Mouse (Mus musculus): ENCODE measurements at regions not wholly inside any gene's neighbourhood (a gene's known extent, or its start where the extent isn't known, plus 50 kb on each side); places are given as distances from the start of the nearest gene placed in this dataset.
A peak's percentile ranks its signal among the peaks of the same experiment; 100 is the strongest.

DNA sequence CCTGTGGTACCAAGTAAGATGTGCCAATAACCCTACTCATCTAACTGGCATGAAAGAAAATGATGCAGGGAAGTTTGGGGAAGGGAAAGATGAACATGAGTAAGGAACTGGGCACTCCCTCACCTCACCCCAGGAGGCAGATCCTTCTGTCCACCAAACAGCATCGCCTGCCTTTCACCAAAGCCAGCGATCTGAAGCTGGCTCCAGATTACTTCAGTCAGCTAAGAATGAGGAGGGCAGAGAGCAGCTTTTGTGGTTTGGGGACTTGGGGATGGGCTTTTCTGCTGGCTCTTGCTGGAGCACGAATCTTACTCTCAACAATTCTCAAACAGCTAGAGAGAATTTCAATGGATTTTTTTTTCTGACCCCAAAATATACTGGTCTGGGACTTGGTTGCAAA, 297.0 kb downstream of the Bcor start:
- 74% methylated on average over 3 of the region's 3 CpGs for WGBS
- H3K27ac ChIP-seq (ENCODE audit: insufficient read depth, low read length): no peak overlapping the region
- H3K4me3 ChIP-seq (replicated peaks; ENCODE audit: insufficient read depth, low read depth, low read length): no peak overlapping the region
- TF ChIP-seq CTCF (IDR thresholded peaks at IDR 0.05; ENCODE audit: borderline replicate concordance, insufficient read depth, low read depth, low read length): no peak
- no peak for TF ChIP-seq POLR2A (IDR thresholded peaks at IDR 0.05; ENCODE audit: borderline replicate concordance, insufficient read depth, low read length)
- no peak for DNase-seq
- H3K4me1 ChIP-seq (ENCODE audit: control insufficient read depth, insufficient read depth, low read length): peaks cover 3% of the 10 kb centered on the region; the same call in 1 of the 2 replicates
- H3K27me3 ChIP-seq (ENCODE audit: control insufficient read depth, insufficient read depth, low read length): no peaks in the 10 kb centered on the region

DNA sequence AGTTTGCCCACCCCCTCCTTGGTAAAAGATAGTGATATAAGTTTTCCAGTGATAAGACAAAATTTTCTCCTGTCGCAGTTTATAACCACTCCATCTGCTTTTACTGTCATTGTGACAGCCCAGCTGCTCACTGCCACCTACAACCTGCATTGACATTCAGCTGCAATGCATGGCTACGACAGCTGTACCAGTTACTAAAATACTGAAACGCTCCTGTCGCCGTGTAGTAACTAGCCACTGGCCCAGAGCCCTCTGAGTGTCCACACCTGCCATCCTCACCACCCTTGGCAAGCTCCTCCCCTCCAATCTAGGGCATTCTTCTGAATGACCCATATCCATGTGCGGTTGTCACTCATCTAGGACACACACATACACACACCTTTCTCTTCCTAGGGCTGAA, 286.2 kb downstream of the Bcor start:
- no peak for TF ChIP-seq CTCF (IDR thresholded peaks at IDR 0.05; ENCODE audit: borderline replicate concordance, insufficient read depth, low read depth, low read length)
- H3K27ac ChIP-seq (ENCODE audit: insufficient read depth, low read length): no peak overlapping the region
- 0 out of 2 replicates have a peak, but pooled peaks cover 2% of the 10 kb centered on the region for H3K4me1 ChIP-seq (ENCODE audit: control insufficient read depth, insufficient read depth, low read length)
- WGBS: 69% methylated on average over 6 of the region's 6 CpGs
- H3K27me3 ChIP-seq (ENCODE audit: control insufficient read depth, insufficient read depth, low read length): no peaks in the 10 kb centered on the region
- no peak for DNase-seq
- no peak overlapping the region for H3K4me3 ChIP-seq (replicated peaks; ENCODE audit: insufficient read depth, low read depth, low read length)

DNA sequence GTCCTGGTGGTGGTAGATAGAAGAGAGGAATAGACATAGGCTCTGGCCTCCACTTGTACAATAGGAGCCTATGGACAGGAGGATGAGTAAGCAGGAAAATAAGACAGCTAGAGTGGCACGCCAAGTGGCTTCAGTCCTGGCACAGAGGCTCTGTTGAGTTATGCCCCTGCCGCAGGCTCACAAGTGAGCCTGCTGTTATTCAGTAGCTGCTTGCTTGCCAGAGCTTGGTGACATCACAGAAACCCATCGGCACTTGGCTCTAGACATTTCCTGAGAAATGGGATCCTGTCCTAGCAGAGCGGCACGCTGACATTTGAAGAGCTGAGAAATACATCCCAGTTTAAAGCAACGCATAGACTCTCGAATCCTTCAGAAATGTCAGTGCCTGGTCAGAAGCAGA, 283.5 kb downstream of the Bcor start:
- WGBS: 17% methylated on average over 7 of the region's 7 CpGs
- Histone ChIP-seq H3K4me3 (replicated peaks; ENCODE audit: insufficient read depth, low read depth, low read length) (no peak overlapping the region), H3K27me3 (ENCODE audit: control insufficient read depth, insufficient read depth, low read length) (no peaks in the 10 kb centered on the region), H3K4me1 (ENCODE audit: control insufficient read depth, insufficient read depth, low read length) (0 out of 2 replicates have a peak, but pooled peaks cover 2% of the 10 kb centered on the region), H3K27ac (ENCODE audit: insufficient read depth, low read length) (no peak overlapping the region)
- DNase-seq: peak; percentile 36 to 66
- TF ChIP-seq CTCF (IDR thresholded peaks at IDR 0.05; ENCODE audit: borderline replicate concordance, insufficient read depth, low read depth, low read length): no peak
- no peak for TF ChIP-seq POLR2A (IDR thresholded peaks at IDR 0.05; ENCODE audit: borderline replicate concordance, insufficient read depth, low read length)

DNA sequence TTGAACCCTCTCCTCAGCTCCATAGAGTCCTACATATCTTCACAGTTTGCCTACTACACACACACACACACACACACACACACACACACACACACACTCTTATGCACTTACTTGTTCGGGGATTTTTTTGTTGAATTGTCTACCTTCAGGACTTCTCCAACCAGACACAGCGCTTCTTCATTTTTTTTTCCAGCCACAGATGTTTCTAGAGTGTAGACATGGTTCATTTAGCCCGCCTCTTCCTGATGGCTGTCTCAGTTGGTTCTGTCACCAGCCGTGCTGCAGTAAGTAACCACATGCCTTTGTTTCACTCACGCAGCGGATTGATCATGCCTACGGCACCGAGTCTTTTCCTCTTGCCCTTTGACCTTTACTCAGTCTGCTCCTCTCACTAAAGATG, 282.1 kb downstream of the Bcor start:
- no peak overlapping the region for H3K27ac ChIP-seq (ENCODE audit: insufficient read depth, low read length)
- no peak for TF ChIP-seq POLR2A (IDR thresholded peaks at IDR 0.05; ENCODE audit: borderline replicate concordance, insufficient read depth, low read length)
- no peak for TF ChIP-seq CTCF (IDR thresholded peaks at IDR 0.05; ENCODE audit: borderline replicate concordance, insufficient read depth, low read depth, low read length)
- H3K4me3 ChIP-seq (replicated peaks; ENCODE audit: insufficient read depth, low read depth, low read length): no peak overlapping the region
- 0 out of 2 replicates have a peak, but pooled peaks cover 2% of the 10 kb centered on the region for H3K4me1 ChIP-seq (ENCODE audit: control insufficient read depth, insufficient read depth, low read length)
- no peak for DNase-seq
- 92% methylated on average over 8 of the region's 8 CpGs for WGBS
- H3K27me3 ChIP-seq (ENCODE audit: control insufficient read depth, insufficient read depth, low read length): no peaks in the 10 kb centered on the region

DNA sequence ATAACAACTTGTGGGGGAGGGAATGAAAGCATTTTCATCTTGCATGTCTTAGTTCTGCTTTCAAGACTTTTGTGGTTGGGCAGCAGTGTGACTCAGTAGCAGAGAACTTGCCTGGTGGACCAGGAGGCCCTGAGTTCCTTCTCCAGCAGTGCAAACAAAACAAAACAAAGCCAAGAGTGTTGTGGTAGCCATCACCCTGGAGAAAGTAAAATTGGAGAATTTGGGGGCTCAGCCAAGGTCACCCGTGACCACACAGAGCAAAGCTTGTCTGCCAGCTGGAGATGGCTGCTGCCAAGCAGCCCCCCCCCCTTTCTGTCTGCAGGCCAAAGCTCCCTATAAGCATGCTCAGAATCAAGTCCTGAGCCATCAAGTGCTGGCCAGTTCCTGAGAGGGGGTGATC, 279.2 kb downstream of the Bcor start:
- 69% methylated on average over 1 of the region's 1 CpGs for WGBS
- no peak overlapping the region for H3K27ac ChIP-seq (ENCODE audit: insufficient read depth, low read length)
- DNase-seq: no peak

DNA sequence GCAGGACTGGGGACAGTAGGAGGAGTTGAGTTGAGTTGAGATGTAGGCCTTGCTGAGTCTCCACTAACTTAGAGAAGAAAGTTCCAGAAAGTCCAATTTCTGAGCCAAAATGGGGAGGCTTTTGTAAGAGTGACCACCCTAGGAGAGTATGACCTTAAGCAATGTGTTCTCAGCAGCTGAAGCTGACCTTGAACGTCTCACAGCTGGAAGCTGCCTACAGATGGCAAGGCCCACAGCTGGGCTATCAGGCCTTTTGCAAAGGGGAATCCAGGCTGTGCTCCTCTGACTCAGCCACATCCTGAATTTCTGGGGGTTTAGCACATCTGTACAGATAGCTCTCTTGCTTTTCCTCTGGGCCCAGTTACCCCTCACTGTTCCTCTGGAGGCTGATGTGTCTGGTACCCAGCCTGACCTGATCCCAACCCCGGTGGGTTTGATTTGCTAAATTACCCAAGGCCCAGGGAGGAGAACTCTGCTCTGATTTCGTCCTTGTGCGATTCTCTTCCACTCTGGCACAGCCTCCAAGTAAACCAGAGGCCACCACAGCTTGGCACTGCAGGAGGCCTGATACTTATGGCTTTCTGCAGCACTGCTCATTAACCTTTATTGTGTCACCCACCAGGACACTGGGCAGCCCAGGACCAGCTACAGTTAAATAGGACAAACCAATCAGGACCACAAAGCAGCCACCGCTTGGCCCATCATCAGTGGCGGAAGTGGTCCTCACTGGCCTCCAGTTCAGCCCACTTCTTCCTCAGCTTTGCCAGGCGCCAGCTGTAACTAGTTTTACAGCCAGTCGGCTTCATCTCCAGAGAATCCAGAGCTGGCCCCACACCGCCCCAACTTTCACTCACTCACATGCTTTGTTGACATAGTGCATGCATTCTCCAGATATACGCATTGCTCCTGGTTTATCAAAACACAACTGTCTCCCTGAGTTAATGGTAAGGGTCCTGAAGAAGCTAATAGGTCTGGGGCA, 276.1 kb downstream of the Bcor start:
- 0 out of 2 replicates have a peak, but pooled peaks cover 2% of the 10 kb centered on the region for H3K4me1 ChIP-seq (ENCODE audit: control insufficient read depth, insufficient read depth, low read length)
- H3K27ac ChIP-seq (ENCODE audit: insufficient read depth, low read length): no peak overlapping the region
- H3K4me3 ChIP-seq (replicated peaks; ENCODE audit: insufficient read depth, low read depth, low read length): no peak overlapping the region
- 82% methylated on average over 10 of the region's 10 CpGs for WGBS
- no peak for DNase-seq
- TF ChIP-seq POLR2A (IDR thresholded peaks at IDR 0.05; ENCODE audit: borderline replicate concordance, insufficient read depth, low read length): no peak
- no peak for TF ChIP-seq CTCF (IDR thresholded peaks at IDR 0.05; ENCODE audit: borderline replicate concordance, insufficient read depth, low read depth, low read length)
- H3K27me3 ChIP-seq (ENCODE audit: control insufficient read depth, insufficient read depth, low read length): no peaks in the 10 kb centered on the region

More for the DNA sequence above, 279.2 kb downstream of the Bcor start:
- Histone ChIP-seq H3K4me3 (replicated peaks; ENCODE audit: insufficient read depth, low read depth, low read length) (no peak overlapping the region), H3K4me1 (ENCODE audit: control insufficient read depth, insufficient read depth, low read length) (0 out of 2 replicates have a peak, but pooled peaks cover 2% of the 10 kb centered on the region), H3K27me3 (ENCODE audit: control insufficient read depth, insufficient read depth, low read length) (no peaks in the 10 kb centered on the region)
- TF ChIP-seq POLR2A (IDR thresholded peaks at IDR 0.05; ENCODE audit: borderline replicate concordance, insufficient read depth, low read length): no peak
- TF ChIP-seq CTCF (IDR thresholded peaks at IDR 0.05; ENCODE audit: borderline replicate concordance, insufficient read depth, low read depth, low read length): no peak

DNA sequence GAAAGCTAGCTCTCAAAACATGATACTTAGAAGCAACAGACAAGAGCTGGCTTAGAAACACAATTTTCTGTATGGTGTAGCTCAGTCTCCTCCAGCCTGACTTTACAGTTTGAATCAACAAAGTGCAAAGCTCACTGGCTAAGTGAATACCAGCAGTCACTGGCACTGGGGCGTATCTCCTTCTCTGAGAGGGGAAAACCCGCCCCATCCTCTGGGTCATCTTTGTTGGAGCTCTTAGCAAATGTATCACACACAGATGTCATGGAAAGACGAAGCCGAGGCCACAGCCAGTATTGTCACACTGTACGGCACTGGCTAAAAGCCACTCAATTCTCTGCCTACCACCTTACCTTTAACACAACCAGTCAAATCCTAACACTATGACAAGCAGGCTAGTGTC, 267.8 kb downstream of the Bcor start:
- WGBS: 97% methylated on average over 5 of the region's 5 CpGs
- Histone ChIP-seq H3K27ac (ENCODE audit: insufficient read depth, low read length) (no peak overlapping the region), H3K4me1 (ENCODE audit: control insufficient read depth, insufficient read depth, low read length) (0 out of 2 replicates have a peak, but pooled peaks cover 2% of the 10 kb centered on the region), H3K4me3 (replicated peaks; ENCODE audit: insufficient read depth, low read depth, low read length) (no peak overlapping the region), H3K27me3 (ENCODE audit: control insufficient read depth, insufficient read depth, low read length) (no peaks in the 10 kb centered on the region; the same call in 1 of the 2 replicates)
- DNase-seq: no peak
- TF ChIP-seq CTCF (IDR thresholded peaks at IDR 0.05; ENCODE audit: borderline replicate concordance, insufficient read depth, low read depth, low read length): no peak
- no peak for TF ChIP-seq POLR2A (IDR thresholded peaks at IDR 0.05; ENCODE audit: borderline replicate concordance, insufficient read depth, low read length)
